Mouse (Mus musculus) embryonic fibroblast, embryonic 13.5 days (primary cell): Measurements from ENCODE around the gene Clstn2.

Source experiments
- CTCF ChIP-seq: IDR thresholded peaks from 2 replicates; pipeline ENCODE4 v1.5.1; 2011; ENCODE audit warnings: mild to moderate bottlenecking, control low read depth, low read length, moderate library complexity, borderline replicate concordance; ENCODE audit not compliant: insufficient read depth
- POLR2A ChIP-seq: IDR thresholded peaks from 2 replicates; pipeline ENCODE4 v1.6.1; 2011; ENCODE audit warnings: low read depth, mild to moderate bottlenecking, control low read depth, low read length, moderate library complexity

- no peak for TF ChIP-seq CTCF
- TF ChIP-seq POLR2A: no peak
These were observed 269.9 kb downstream of the Clstn2 start for GRCm38 (mm10) chr9:97763048-97763447.
